Mouse (Mus musculus) inflammation-experienced regulatory T-cells, adult 16 weeks (primary cell): ENCODE results near the gene Nln. TPM values are rescaled to one million over a fixed set of nuclear protein-coding genes. Genes with fewer than 3 reads are reported as not detected.

Experiments
- polyA plus RNA-seq: library from polyadenylated mRNA; unstranded; fragments of 100-300 nt; shearing (Covaris generic); gene quantifications from one replicate; pipeline ENCODE4 v1.2.1, GENCODE M21; 2017

Nln gene
- polyA plus RNA-seq: 15.0 TPM

GRCm38 (mm10) chr13:104109288-104109815 lies at the start of gene Nln, which contains the start of gene Sgtb:
TSS of gene Nln (minus strand) at chr13:104109614.
TSS of gene Sgtb (plus strand) at chr13:104109741.

Other genes starting within 250 kb of the Nln start
- 67.9 TPM for gene Erbin, start 189.1 kb downstream of the Nln start, polyA plus RNA-seq
- 0.56 TPM for gene Sgtb, start 127 bp upstream of the Nln start, polyA plus RNA-seq
- 55.8 TPM for gene Trappc13, start 68.9 kb upstream of the Nln start, polyA plus RNA-seq
- 21.0 TPM for gene Trim23, start 69.2 kb upstream of the Nln start, polyA plus RNA-seq
- gene Cenpk, start 119.0 kb upstream of the Nln start, polyA plus RNA-seq: 4.1 TPM
- 11.9 TPM for gene Ppwd1, start 119.2 kb upstream of the Nln start, polyA plus RNA-seq
- 35.3 TPM for gene Adamts6, start 178.2 kb upstream of the Nln start, polyA plus RNA-seq